Mouse (Mus musculus): Measurements from ENCODE around the gene Opcml. TPM values are rescaled to one million over a fixed set of nuclear protein-coding genes. Genes with fewer than 3 reads are reported as not detected.

The Opcml gene
- polyA plus RNA-seq, 2 experiments, result 3.7 to 5.5 TPM

- WGBS, result 50% methylated on average over 7 of the region's 7 CpGs
- Histone ChIP-seq H3K27ac (replicated peaks; ENCODE audit: low read depth, low read length) (no peak overlapping the region), H3K9ac (ENCODE audit: low read depth, low read length, severe bottlenecking) (no peak overlapping the region), H3K36me3 (ENCODE audit: control insufficient read depth, insufficient read depth, low read length) (no peaks in the 10 kb centered on the region), H3K4me3 (replicated peaks; ENCODE audit: low read length) (no peak overlapping the region), H3K4me2 (replicated peaks; ENCODE audit: low read depth, low read length, severe bottlenecking) (no peak overlapping the region), H3K9me3 (ENCODE audit: control insufficient read depth, low read length) (no peaks in the 10 kb centered on the region), H3K27me3 (ENCODE audit: control insufficient read depth, insufficient read depth, low read length) (no peaks in the 10 kb centered on the region), H3K4me1 (ENCODE audit: control insufficient read depth, insufficient read depth, low read length) (no peaks in the 10 kb centered on the region)
- DNase-seq (ENCODE audit: low spot score) (no peak), ATAC-seq (ENCODE audit: low FRiP score, low read depth) (no peak)
- TF ChIP-seq POLR2A (IDR thresholded peaks at IDR 0.05; ENCODE audit: borderline replicate concordance, extremely low read depth, insufficient read depth, insufficient read length), result no peak
These were observed 238.3 kb downstream of the Opcml start for GRCm38 (mm10) chr9:28028788-28029393.

- TF ChIP-seq POLR2A (IDR thresholded peaks at IDR 0.05; ENCODE audit: borderline replicate concordance, extremely low read depth, insufficient read depth, insufficient read length), result no peak
- 88% methylated on average over 2 of the region's 2 CpGs for WGBS
- H3K9ac ChIP-seq (ENCODE audit: low read depth, low read length, severe bottlenecking), result no peak overlapping the region
- no peaks in the 10 kb centered on the region for H3K36me3 ChIP-seq (ENCODE audit: control insufficient read depth, insufficient read depth, low read length)
- DNase-seq (ENCODE audit: low spot score) (no peak), ATAC-seq (ENCODE audit: low FRiP score, low read depth) (no peak)
- no peak overlapping the region for H3K4me3 ChIP-seq (replicated peaks; ENCODE audit: low read length)
- no peaks in the 10 kb centered on the region for H3K9me3 ChIP-seq (ENCODE audit: control insufficient read depth, low read length)
- no peak overlapping the region for H3K27ac ChIP-seq (replicated peaks; ENCODE audit: low read depth, low read length)
- H3K27me3 ChIP-seq (ENCODE audit: control insufficient read depth, insufficient read depth, low read length), result no peaks in the 10 kb centered on the region
- H3K4me2 ChIP-seq (replicated peaks; ENCODE audit: low read depth, low read length, severe bottlenecking), result no peak overlapping the region
- H3K4me1 ChIP-seq (ENCODE audit: control insufficient read depth, insufficient read depth, low read length), result no peaks in the 10 kb centered on the region
These were observed 258.6 kb downstream of the Opcml start for GRCm38 (mm10) chr9:28049157-28049556.

GRCm38 (mm10) chr9:28057171-28057845, 266.7 kb downstream of the Opcml start:
- no peak overlapping the region for H3K9ac ChIP-seq (ENCODE audit: low read depth, low read length, severe bottlenecking)
- no peaks in the 10 kb centered on the region for H3K36me3 ChIP-seq (ENCODE audit: control insufficient read depth, insufficient read depth, low read length)
- DNase-seq (ENCODE audit: low spot score) (peak; percentile 49), ATAC-seq (ENCODE audit: low FRiP score, low read depth) (no peak)
- H3K27ac ChIP-seq (replicated peaks; ENCODE audit: low read depth, low read length), result no peak overlapping the region
- no peaks in the 10 kb centered on the region for H3K4me1 ChIP-seq (ENCODE audit: control insufficient read depth, insufficient read depth, low read length)
- H3K9me3 ChIP-seq (ENCODE audit: control insufficient read depth, low read length), result no peaks in the 10 kb centered on the region
- TF ChIP-seq POLR2A (IDR thresholded peaks at IDR 0.05; ENCODE audit: borderline replicate concordance, extremely low read depth, insufficient read depth, insufficient read length), result no peak
- WGBS, result 35% methylated on average over 2 of the region's 2 CpGs
- H3K4me3 ChIP-seq (replicated peaks; ENCODE audit: low read length), result no peak overlapping the region
- no peaks in the 10 kb centered on the region for H3K27me3 ChIP-seq (ENCODE audit: control insufficient read depth, insufficient read depth, low read length)
- H3K4me2 ChIP-seq (replicated peaks; ENCODE audit: low read depth, low read length, severe bottlenecking), result no peak overlapping the region

GRCm38 (mm10) chr9:28065126-28065525, 274.6 kb downstream of the Opcml start:
- no peak for DNase-seq (ENCODE audit: low spot score)
- no peaks in the 10 kb centered on the region for H3K9me3 ChIP-seq (ENCODE audit: control insufficient read depth, low read length)
- no peak for TF ChIP-seq POLR2A (IDR thresholded peaks at IDR 0.05; ENCODE audit: borderline replicate concordance, extremely low read depth, insufficient read depth, insufficient read length)
- ATAC-seq (ENCODE audit: low FRiP score, low read depth), result no peak
- H3K4me3 ChIP-seq (replicated peaks; ENCODE audit: low read length), result no peak overlapping the region
- no peak overlapping the region for H3K9ac ChIP-seq (ENCODE audit: low read depth, low read length, severe bottlenecking)
- no peak overlapping the region for H3K4me2 ChIP-seq (replicated peaks; ENCODE audit: low read depth, low read length, severe bottlenecking)
- no peak overlapping the region for H3K27ac ChIP-seq (replicated peaks; ENCODE audit: low read depth, low read length)
- no peaks in the 10 kb centered on the region for H3K4me1 ChIP-seq (ENCODE audit: control insufficient read depth, insufficient read depth, low read length)
- H3K36me3 ChIP-seq (ENCODE audit: control insufficient read depth, insufficient read depth, low read length), result no peaks in the 10 kb centered on the region
- H3K27me3 ChIP-seq (ENCODE audit: control insufficient read depth, insufficient read depth, low read length), result no peaks in the 10 kb centered on the region

GRCm38 (mm10) chr9:28080694-28081093, 290.1 kb downstream of the Opcml start:
- ATAC-seq (ENCODE audit: low FRiP score, low read depth), result no peak
- Histone ChIP-seq H3K9me3 (ENCODE audit: control insufficient read depth, low read length) (no peaks in the 10 kb centered on the region), H3K4me2 (replicated peaks; ENCODE audit: low read depth, low read length, severe bottlenecking) (no peak overlapping the region), H3K27me3 (ENCODE audit: control insufficient read depth, insufficient read depth, low read length) (no peaks in the 10 kb centered on the region), H3K4me1 (ENCODE audit: control insufficient read depth, insufficient read depth, low read length) (no peaks in the 10 kb centered on the region), H3K27ac (replicated peaks; ENCODE audit: low read depth, low read length) (no peak overlapping the region), H3K9ac (ENCODE audit: low read depth, low read length, severe bottlenecking) (no peak overlapping the region), H3K36me3 (ENCODE audit: control insufficient read depth, insufficient read depth, low read length) (no peaks in the 10 kb centered on the region), H3K4me3 (replicated peaks; ENCODE audit: low read length) (no peak overlapping the region)
- WGBS, result 39% methylated on average over 4 of the region's 4 CpGs
- TF ChIP-seq POLR2A (IDR thresholded peaks at IDR 0.05; ENCODE audit: borderline replicate concordance, extremely low read depth, insufficient read depth, insufficient read length), result no peak
- DNase-seq (ENCODE audit: low spot score), result no peak

Measured in limb, embryonic 14.5 days (tissue).